Mouse (Mus musculus): ENCODE results near the gene Cpsf6. TPM values are rescaled to one million over a fixed set of nuclear protein-coding genes. Genes with fewer than 3 reads are reported as not detected.

Cpsf6 gene
- polyA plus RNA-seq, 1 experiment from 2014 or later: 111 TPM

DNA sequence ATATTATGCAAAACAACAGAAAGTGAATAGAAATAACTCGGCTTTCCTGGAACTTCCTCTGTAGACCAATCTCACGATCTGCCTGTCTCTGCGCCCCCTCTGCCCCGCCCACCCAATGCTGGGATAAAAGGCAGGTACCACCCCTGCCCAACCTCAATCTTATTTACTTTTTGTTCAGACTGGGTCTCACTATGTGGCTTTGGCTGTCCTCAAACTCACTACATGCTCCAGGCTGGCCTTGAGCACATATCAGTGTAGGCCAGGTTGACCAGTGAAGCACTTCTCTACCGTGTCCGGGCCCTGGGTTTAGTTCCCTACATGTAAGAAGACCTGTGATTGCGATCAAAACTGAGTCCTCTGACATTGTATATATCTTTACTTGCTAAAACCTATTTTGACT is 40.6 kb downstream of the Cpsf6 start:
- Histone ChIP-seq H3K4me1 (ENCODE audit: control insufficient read depth, insufficient read depth, low read depth, low read length) (no peaks in the 10 kb centered on the region; the same call in 1 of the 2 replicates), H3K36me3 (ENCODE audit: control insufficient read depth, insufficient read depth, low read length) (no peaks in the 10 kb centered on the region), H3K9ac (ENCODE audit: low read depth, low read length) (no peak overlapping the region), H3K4me3 (ENCODE audit: low read length) (no peak overlapping the region), H3K27me3 (replicated peaks; ENCODE audit: control insufficient read depth, insufficient read depth, low read length) (no peaks in the 10 kb centered on the region), H3K9me3 (ENCODE audit: control insufficient read depth, low read length) (no peaks in the 10 kb centered on the region), H3K4me2 (ENCODE audit: low read length) (no peak overlapping the region), H3K27ac (ENCODE audit: low read depth, low read length) (no peak overlapping the region)
- 89% methylated on average over 7 of the region's 7 CpGs for WGBS
- no peak for ATAC-seq

- Histone ChIP-seq H3K36me3 (ENCODE audit: control insufficient read depth, insufficient read depth, low read length) (no peaks in the 10 kb centered on the region), H3K9ac (ENCODE audit: low read depth, low read length) (no peak overlapping the region), H3K27ac (ENCODE audit: low read depth, low read length) (no peak overlapping the region), H3K4me1 (ENCODE audit: control insufficient read depth, insufficient read depth, low read depth, low read length) (no peaks in the 10 kb centered on the region; the same call in 1 of the 2 replicates), H3K4me2 (ENCODE audit: low read length) (no peak overlapping the region), H3K4me3 (ENCODE audit: low read length) (no peak overlapping the region), H3K9me3 (ENCODE audit: control insufficient read depth, low read length) (no peaks in the 10 kb centered on the region), H3K27me3 (replicated peaks; ENCODE audit: control insufficient read depth, insufficient read depth, low read length) (no peaks in the 10 kb centered on the region)
- no peak for ATAC-seq
These were observed 41.9 kb downstream of the Cpsf6 start for GRCm38 (mm10) chr10:117337946-117338345.

- no peaks in the 10 kb centered on the region for H3K36me3 ChIP-seq (ENCODE audit: control insufficient read depth, insufficient read depth, low read length)
- H3K4me1 ChIP-seq (ENCODE audit: control insufficient read depth, insufficient read depth, low read depth, low read length): no peaks in the 10 kb centered on the region; the same call in 1 of the 2 replicates
- no peak overlapping the region for H3K27ac ChIP-seq (ENCODE audit: low read depth, low read length)
- 34% methylated on average over 4 of the region's 4 CpGs for WGBS
- H3K4me2 ChIP-seq (ENCODE audit: low read length): no peak overlapping the region
- H3K4me3 ChIP-seq (ENCODE audit: low read length): no peak overlapping the region
- peak; percentile 38; the same call in 1 of the 2 replicates for ATAC-seq
- H3K27me3 ChIP-seq (replicated peaks; ENCODE audit: control insufficient read depth, insufficient read depth, low read length): no peaks in the 10 kb centered on the region
- H3K9me3 ChIP-seq (ENCODE audit: control insufficient read depth, low read length): no peaks in the 10 kb centered on the region
- H3K9ac ChIP-seq (ENCODE audit: low read depth, low read length): no peak overlapping the region
These were observed 44.2 kb downstream of the Cpsf6 start for GRCm38 (mm10) chr10:117335649-117336048.

DNA sequence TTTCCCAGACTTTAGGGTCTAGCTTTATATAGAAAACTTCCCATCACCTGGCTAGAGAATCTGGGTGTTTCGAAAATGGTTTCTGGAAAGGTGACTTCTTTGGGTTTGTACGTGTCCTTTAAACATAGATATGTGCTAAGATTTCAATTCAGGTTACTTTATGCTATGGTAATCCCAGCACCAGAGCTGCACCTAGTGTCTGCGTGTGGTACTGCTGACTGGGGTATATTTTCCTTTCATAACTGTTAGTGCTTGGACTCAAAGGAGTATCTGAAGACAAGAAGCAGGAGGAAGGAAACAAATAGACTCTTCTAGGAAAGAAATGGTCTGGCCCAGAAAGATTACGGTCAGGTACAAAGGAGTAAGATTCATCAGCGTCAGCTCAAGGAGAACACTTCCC is 49.3 kb downstream of the Cpsf6 start:
- Histone ChIP-seq H3K4me2 (ENCODE audit: low read length) (no peak overlapping the region), H3K27me3 (replicated peaks; ENCODE audit: control insufficient read depth, insufficient read depth, low read length) (no peaks in the 10 kb centered on the region), H3K4me1 (ENCODE audit: control insufficient read depth, insufficient read depth, low read depth, low read length) (no peaks in the 10 kb centered on the region), H3K36me3 (ENCODE audit: control insufficient read depth, insufficient read depth, low read length) (no peaks in the 10 kb centered on the region), H3K27ac (ENCODE audit: low read depth, low read length) (no peak overlapping the region), H3K4me3 (ENCODE audit: low read length) (no peak overlapping the region), H3K9ac (ENCODE audit: low read depth, low read length) (no peak overlapping the region), H3K9me3 (ENCODE audit: control insufficient read depth, low read length) (no peaks in the 10 kb centered on the region)
- no peak for ATAC-seq
- WGBS: 83% methylated on average over 5 of the region's 5 CpGs

- 91% methylated on average over 7 of the region's 7 CpGs for WGBS
- H3K9ac ChIP-seq (ENCODE audit: low read depth, low read length): no peak overlapping the region
- H3K4me2 ChIP-seq (ENCODE audit: low read length): no peak overlapping the region
- no peak overlapping the region for H3K4me3 ChIP-seq (ENCODE audit: low read length)
- no peaks in the 10 kb centered on the region for H3K9me3 ChIP-seq (ENCODE audit: control insufficient read depth, low read length)
- H3K27me3 ChIP-seq (replicated peaks; ENCODE audit: control insufficient read depth, insufficient read depth, low read length): no peaks in the 10 kb centered on the region
- ATAC-seq: no peak
- H3K27ac ChIP-seq (ENCODE audit: low read depth, low read length): no peak overlapping the region
- no peaks in the 10 kb centered on the region for H3K4me1 ChIP-seq (ENCODE audit: control insufficient read depth, insufficient read depth, low read depth, low read length)
- H3K36me3 ChIP-seq (ENCODE audit: control insufficient read depth, insufficient read depth, low read length): no peaks in the 10 kb centered on the region
These were observed 56.0 kb downstream of the Cpsf6 start for GRCm38 (mm10) chr10:117323782-117324181.

GRCm38 (mm10) chr10:117322630-117323029 is 57.2 kb downstream of the Cpsf6 start:
- Histone ChIP-seq H3K27ac (ENCODE audit: low read depth, low read length) (no peak overlapping the region), H3K4me1 (ENCODE audit: control insufficient read depth, insufficient read depth, low read depth, low read length) (no peaks in the 10 kb centered on the region), H3K9me3 (ENCODE audit: control insufficient read depth, low read length) (no peaks in the 10 kb centered on the region), H3K4me3 (ENCODE audit: low read length) (no peak overlapping the region), H3K36me3 (ENCODE audit: control insufficient read depth, insufficient read depth, low read length) (no peaks in the 10 kb centered on the region), H3K4me2 (ENCODE audit: low read length) (no peak overlapping the region), H3K27me3 (replicated peaks; ENCODE audit: control insufficient read depth, insufficient read depth, low read length) (no peaks in the 10 kb centered on the region), H3K9ac (ENCODE audit: low read depth, low read length) (no peak overlapping the region)
- ATAC-seq: no peak
- 98% methylated on average over 5 of the region's 5 CpGs for WGBS

DNA sequence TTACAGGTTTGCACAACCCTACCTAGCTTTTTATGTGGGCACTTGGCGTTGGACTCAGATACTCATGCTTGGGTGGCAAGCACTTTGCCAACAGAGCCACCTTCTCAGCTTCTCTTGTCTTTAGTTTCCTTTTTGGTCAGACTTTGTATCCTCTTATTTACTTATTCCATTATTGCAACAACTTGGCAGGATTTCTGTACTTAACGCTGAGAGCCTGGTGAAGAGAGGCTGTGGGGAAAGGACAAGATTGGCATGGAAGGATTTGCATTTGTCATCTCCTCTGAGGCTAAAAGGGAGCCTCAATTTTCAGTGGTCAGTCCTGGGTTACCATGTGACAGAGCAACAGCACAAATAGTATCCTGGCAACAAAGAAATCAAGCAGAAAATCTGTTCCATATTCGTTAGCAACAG is 59.2 kb downstream of the Cpsf6 start:
- H3K36me3 ChIP-seq (ENCODE audit: control insufficient read depth, insufficient read depth, low read length): no peaks in the 10 kb centered on the region
- H3K4me2 ChIP-seq (ENCODE audit: low read length): no peak overlapping the region
- H3K4me3 ChIP-seq (ENCODE audit: low read length): no peak overlapping the region
- no peaks in the 10 kb centered on the region for H3K4me1 ChIP-seq (ENCODE audit: control insufficient read depth, insufficient read depth, low read depth, low read length)
- no peaks in the 10 kb centered on the region for H3K9me3 ChIP-seq (ENCODE audit: control insufficient read depth, low read length)
- no peak for ATAC-seq
- no peaks in the 10 kb centered on the region for H3K27me3 ChIP-seq (replicated peaks; ENCODE audit: control insufficient read depth, insufficient read depth, low read length)
- no peak overlapping the region for H3K27ac ChIP-seq (ENCODE audit: low read depth, low read length)
- WGBS: 51% methylated on average over 3 of the region's 3 CpGs
- no peak overlapping the region for H3K9ac ChIP-seq (ENCODE audit: low read depth, low read length)

GRCm38 (mm10) chr10:117316391-117316790 is 63.4 kb downstream of the Cpsf6 start:
- WGBS: 93% methylated on average over 11 of the region's 11 CpGs
- Histone ChIP-seq H3K27ac (ENCODE audit: low read depth, low read length) (no peak overlapping the region), H3K36me3 (ENCODE audit: control insufficient read depth, insufficient read depth, low read length) (no peaks in the 10 kb centered on the region), H3K9ac (ENCODE audit: low read depth, low read length) (no peak overlapping the region), H3K4me1 (ENCODE audit: control insufficient read depth, insufficient read depth, low read depth, low read length) (no peaks in the 10 kb centered on the region), H3K9me3 (ENCODE audit: control insufficient read depth, low read length) (no peaks in the 10 kb centered on the region), H3K4me2 (ENCODE audit: low read length) (no peak overlapping the region), H3K4me3 (ENCODE audit: low read length) (no peak overlapping the region), H3K27me3 (replicated peaks; ENCODE audit: control insufficient read depth, insufficient read depth, low read length) (no peaks in the 10 kb centered on the region)
- no peak for ATAC-seq

DNA sequence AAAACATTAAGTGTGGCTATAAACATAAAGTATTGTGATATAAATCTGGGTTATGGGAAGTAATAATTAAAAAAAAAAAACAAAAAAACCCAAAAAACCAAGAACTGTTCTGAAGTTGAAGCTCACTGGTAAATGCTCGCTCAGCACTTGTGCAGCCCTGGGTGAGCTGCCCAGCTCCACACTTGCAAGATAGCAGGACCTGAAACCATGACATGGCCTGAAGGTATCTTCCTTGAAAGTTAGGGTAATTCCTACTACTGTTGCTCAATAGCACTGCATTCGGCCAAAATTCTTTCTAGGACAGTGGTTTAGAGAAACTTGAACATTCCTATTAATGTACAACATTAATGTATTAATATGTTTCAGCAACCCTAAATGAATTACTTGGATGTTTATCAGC is 66.7 kb downstream of the Cpsf6 start:
- Histone ChIP-seq H3K36me3 (ENCODE audit: control insufficient read depth, insufficient read depth, low read length) (no peaks in the 10 kb centered on the region), H3K4me3 (ENCODE audit: low read length) (no peak overlapping the region), H3K27me3 (replicated peaks; ENCODE audit: control insufficient read depth, insufficient read depth, low read length) (no peaks in the 10 kb centered on the region), H3K4me1 (ENCODE audit: control insufficient read depth, insufficient read depth, low read depth, low read length) (no peaks in the 10 kb centered on the region), H3K9me3 (ENCODE audit: control insufficient read depth, low read length) (no peaks in the 10 kb centered on the region), H3K27ac (ENCODE audit: low read depth, low read length) (no peak overlapping the region), H3K9ac (ENCODE audit: low read depth, low read length) (no peak overlapping the region), H3K4me2 (ENCODE audit: low read length) (no peak overlapping the region)
- ATAC-seq: no peak
- 88% methylated on average over 2 of the region's 2 CpGs for WGBS

GRCm38 (mm10) chr10:117312168-117312567 is 67.6 kb downstream of the Cpsf6 start:
- Histone ChIP-seq H3K36me3 (ENCODE audit: control insufficient read depth, insufficient read depth, low read length) (no peaks in the 10 kb centered on the region), H3K4me3 (ENCODE audit: low read length) (no peak overlapping the region), H3K4me1 (ENCODE audit: control insufficient read depth, insufficient read depth, low read depth, low read length) (no peaks in the 10 kb centered on the region), H3K9me3 (ENCODE audit: control insufficient read depth, low read length) (no peaks in the 10 kb centered on the region), H3K27me3 (replicated peaks; ENCODE audit: control insufficient read depth, insufficient read depth, low read length) (no peaks in the 10 kb centered on the region), H3K9ac (ENCODE audit: low read depth, low read length) (no peak overlapping the region), H3K27ac (ENCODE audit: low read depth, low read length) (no peak overlapping the region), H3K4me2 (ENCODE audit: low read length) (no peak overlapping the region)
- 78% methylated on average over 8 of the region's 8 CpGs for WGBS
- no peak for ATAC-seq

All from hindbrain, embryonic 16.5 days (tissue).